Mouse (Mus musculus) heart, postnatal 36 days (tissue): ENCODE data around the gene Tspo2. TPM values are rescaled to one million over a fixed set of nuclear protein-coding genes. Genes with fewer than 3 reads are reported as not detected.

Experiments
- DNase-seq, 2 experiments: peaks; one replicate each; pipeline ENCODE4 v3.0.0; 2021 to 2022
- intact Hi-C: fragments of 180-260 bp; cut with DNase I; formaldehyde crosslinking; loops from one replicate; pipeline ENCODE4 v1.15.1; 2025
- total RNA-seq, 2 experiments: library from RNA; stranded (reverse); gene quantifications; 2 replicates each; pipeline ENCODE4 v1.2.3; 2021

Gene Tspo2
- total RNA-seq, 2 experiments from 2014 or later: 0.27 to 0.64 TPM

GRCm38 (mm10) chr17:48451753-48452444, 577 bp upstream of the Tspo2 start:
- DNase-seq: no peak
- intact Hi-C loops: no loop called here

- no peak for DNase-seq
- intact Hi-C loops: no loop called here
Measured at GRCm38 (mm10) chr17:48450666-48451352, 513 bp downstream of the Tspo2 start.

GRCm38 (mm10) chr17:48447675-48448074, 3.6 kb downstream of the Tspo2 start:
- no peak for DNase-seq
- intact Hi-C loops: no loop called here

GRCm38 (mm10) chr17:48443542-48444145, 7.7 kb downstream of the Tspo2 start:
- intact Hi-C loops: no loop called here
- DNase-seq: no peak

- DNase-seq: no peak
- intact Hi-C loops: no loop called here
Measured at GRCm38 (mm10) chr17:48442745-48443457, 8.4 kb downstream of the Tspo2 start.

- DNase-seq: no peak
- intact Hi-C loops: loop anchor here (2.0 kb wide), 1 partner anchor 19 kb away; no protein-coding TSS in a partner anchor
Measured at GRCm38 (mm10) chr17:48437421-48437911, 13.9 kb downstream of the Tspo2 start.

GRCm38 (mm10) chr17:48436487-48436886, 14.8 kb downstream of the Tspo2 start:
- DNase-seq: no peak
- intact Hi-C loops: loop anchor here (2.0 kb wide), 1 partner anchor 18 kb away; no protein-coding TSS in a partner anchor

GRCm38 (mm10) chr17:48434479-48434878, 16.8 kb downstream of the Tspo2 start:
- intact Hi-C loops: no loop called here
- DNase-seq: no peak

GRCm38 (mm10) chr17:48433689-48434330, 17.5 kb downstream of the Tspo2 start:
- DNase-seq: no peak
- intact Hi-C loops: no loop called here

- intact Hi-C loops: no loop called here
- DNase-seq: no peak
Measured at GRCm38 (mm10) chr17:48433006-48433655, 18.2 kb downstream of the Tspo2 start.

GRCm38 (mm10) chr17:48432158-48432980, 19.0 kb downstream of the Tspo2 start, which contains the start of gene Apobec2:
Apobec2 (minus strand) TSS chr17:48432930.
- intact Hi-C loops: no loop called here
- DNase-seq: peak; percentile 66 to 72

GRCm38 (mm10) chr17:48431054-48431453, 20.3 kb downstream of the Tspo2 start:
- intact Hi-C loops: no loop called here
- no peak for DNase-seq

- intact Hi-C loops: no loop called here
- DNase-seq: no peak
Measured at GRCm38 (mm10) chr17:48430394-48430793, 20.9 kb downstream of the Tspo2 start.

GRCm38 (mm10) chr17:48427852-48428530, 23.3 kb downstream of the Tspo2 start:
- intact Hi-C loops: no loop called here
- DNase-seq: no peak

GRCm38 (mm10) chr17:48426991-48427750, 24.2 kb downstream of the Tspo2 start:
- intact Hi-C loops: no loop called here

GRCm38 (mm10) chr17:48425823-48426612, 25.3 kb downstream of the Tspo2 start:
- intact Hi-C loops: no loop called here
- DNase-seq: peak in 1 of 2 experiments; percentile 20

More at GRCm38 (mm10) chr17:48426991-48427750, 24.2 kb downstream of the Tspo2 start:
- DNase-seq: peak in 1 of 2 experiments; percentile 25

GRCm38 (mm10) chr17:48424237-48424636, 27.1 kb downstream of the Tspo2 start:
- no peak for DNase-seq
- intact Hi-C loops: no loop called here
